Mouse (Mus musculus): ENCODE data around the gene Tenm4. TPM values are rescaled to one million over a fixed set of nuclear protein-coding genes. Genes with fewer than 3 reads are reported as not detected.

The Tenm4 gene
- polyA plus RNA-seq, 1 experiment from 2014 or later: 51.6 TPM

DNA sequence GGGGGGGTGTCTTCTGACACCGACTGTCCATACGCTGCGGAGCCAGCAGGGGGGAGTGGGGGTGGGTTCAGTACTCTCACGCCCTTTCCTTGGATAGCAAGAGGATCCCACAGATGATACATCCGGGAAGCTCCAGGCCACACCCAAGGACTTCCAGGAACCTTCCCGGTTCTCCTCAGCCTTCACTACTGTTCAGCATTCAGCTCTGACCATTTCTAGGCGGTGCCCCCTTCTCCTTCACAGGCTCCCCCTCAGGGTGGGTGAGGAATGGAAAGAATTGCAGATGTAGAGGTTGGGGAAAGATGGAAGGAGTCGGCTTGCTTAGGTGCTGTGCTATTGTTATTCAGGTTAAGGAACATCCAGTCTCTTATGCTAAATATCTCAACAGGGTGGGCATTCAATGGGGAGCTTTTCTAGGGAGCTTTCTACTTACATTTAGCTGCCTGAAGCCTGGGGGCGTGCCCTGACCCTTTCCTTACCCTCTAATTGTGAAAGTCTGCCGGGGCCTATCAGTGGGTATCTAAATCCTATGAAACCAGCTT lies 33.8 kb downstream of the Tenm4 start:
- 21% methylated on average over 10 of the region's 10 CpGs for WGBS
- no peak overlapping the region for H3K9ac ChIP-seq
- H3K27me3 ChIP-seq: no peaks in the 10 kb centered on the region
- ATAC-seq (ENCODE audit: insufficient number of reproducible peaks, low FRiP score, low TSS enrichment, low read depth): no peak
- no peak overlapping the region for H3K4me2 ChIP-seq (replicated peaks)
- no peaks in the 10 kb centered on the region for H3K9me3 ChIP-seq (replicated peaks)
- H3K4me1 ChIP-seq: peaks cover 8% of the 10 kb centered on the region
- H3K36me3 ChIP-seq: no peaks in the 10 kb centered on the region
- H3K4me3 ChIP-seq (replicated peaks): no peak overlapping the region
- no peak overlapping the region for H3K27ac ChIP-seq (replicated peaks)

DNA sequence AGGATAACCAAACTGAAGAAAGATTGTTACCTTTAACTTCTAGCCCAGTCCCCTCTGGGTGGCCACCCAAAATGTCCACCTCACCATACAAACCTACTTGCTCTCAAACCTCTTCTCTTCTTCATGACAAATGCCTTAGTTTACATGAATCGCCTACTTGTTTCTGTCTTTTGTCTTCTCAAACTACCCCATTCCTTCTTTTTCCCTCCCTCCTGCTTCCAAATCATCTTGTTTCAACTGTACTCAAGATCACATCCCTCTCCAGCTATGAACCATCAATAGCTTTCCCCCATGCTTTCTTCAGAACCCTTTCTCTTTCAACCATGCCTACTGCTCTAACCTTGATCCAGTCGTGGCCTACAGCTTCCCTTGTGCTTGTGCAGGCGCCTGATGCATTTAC lies 36.0 kb downstream of the Tenm4 start:
- H3K4me1 ChIP-seq: peaks cover 20% of the 10 kb centered on the region
- 83% methylated on average over 3 of the region's 3 CpGs for WGBS

DNA sequence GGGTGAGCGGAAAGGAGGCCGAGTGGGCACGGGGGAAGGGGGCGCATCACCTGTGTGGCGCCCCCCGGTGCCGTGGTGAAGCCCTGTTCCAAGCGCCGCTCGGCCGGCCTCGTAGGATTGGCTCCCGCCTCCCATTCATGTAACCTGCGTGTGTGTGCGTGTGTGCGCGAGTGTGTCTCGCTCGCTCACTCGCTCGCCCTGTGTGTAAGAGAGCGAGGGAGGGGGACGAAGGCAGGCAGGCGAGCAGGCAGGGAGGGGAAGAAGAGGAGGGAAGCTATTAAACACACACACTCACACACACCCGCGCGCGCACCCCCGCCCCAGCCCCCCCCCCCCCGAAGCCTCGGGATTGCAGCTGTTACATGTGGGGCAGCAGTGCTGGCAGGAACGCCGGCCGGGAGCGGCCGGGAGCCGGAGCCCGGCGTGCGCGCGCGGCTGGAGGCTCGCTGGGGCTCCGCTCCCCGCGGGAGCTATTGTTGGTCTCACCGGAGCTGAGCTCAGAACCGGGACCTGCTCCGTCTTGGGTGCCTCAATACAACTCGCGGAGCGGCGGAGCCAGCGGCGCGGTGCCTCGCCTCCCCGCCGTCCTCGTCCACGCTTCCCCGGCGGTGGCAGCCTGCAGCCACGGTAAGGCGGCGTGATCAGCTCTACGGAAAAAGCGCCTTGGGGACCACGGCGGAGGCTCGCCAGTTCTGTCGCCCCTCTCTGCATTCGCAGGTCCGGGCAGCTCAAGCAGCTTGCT lies 38.9 kb downstream of the Tenm4 start:
- Histone ChIP-seq H3K4me3 (replicated peaks) (peak overlapping the region; percentile 65), H3K9ac (peak overlapping the region; percentile 85), H3K4me1 (peaks cover 31% of the 10 kb centered on the region), H3K36me3 (no peaks in the 10 kb centered on the region), H3K9me3 (replicated peaks) (no peaks in the 10 kb centered on the region), H3K27ac (replicated peaks) (peak overlapping the region; percentile 90), H3K4me2 (replicated peaks) (peak overlapping the region; percentile 98), H3K27me3 (no peaks in the 10 kb centered on the region)
- ATAC-seq (ENCODE audit: insufficient number of reproducible peaks, low FRiP score, low TSS enrichment, low read depth): peak; percentile 52
- 0% methylated on average over 60 of the region's 75 CpGs for WGBS

More for the DNA sequence above, 36.0 kb downstream of the Tenm4 start:
- Histone ChIP-seq H3K27me3 (no peaks in the 10 kb centered on the region), H3K9me3 (replicated peaks) (no peaks in the 10 kb centered on the region), H3K36me3 (no peaks in the 10 kb centered on the region), H3K4me2 (replicated peaks) (no peak overlapping the region), H3K27ac (replicated peaks) (no peak overlapping the region), H3K9ac (no peak overlapping the region), H3K4me3 (replicated peaks) (no peak overlapping the region)
- ATAC-seq (ENCODE audit: insufficient number of reproducible peaks, low FRiP score, low TSS enrichment, low read depth): no peak

DNA sequence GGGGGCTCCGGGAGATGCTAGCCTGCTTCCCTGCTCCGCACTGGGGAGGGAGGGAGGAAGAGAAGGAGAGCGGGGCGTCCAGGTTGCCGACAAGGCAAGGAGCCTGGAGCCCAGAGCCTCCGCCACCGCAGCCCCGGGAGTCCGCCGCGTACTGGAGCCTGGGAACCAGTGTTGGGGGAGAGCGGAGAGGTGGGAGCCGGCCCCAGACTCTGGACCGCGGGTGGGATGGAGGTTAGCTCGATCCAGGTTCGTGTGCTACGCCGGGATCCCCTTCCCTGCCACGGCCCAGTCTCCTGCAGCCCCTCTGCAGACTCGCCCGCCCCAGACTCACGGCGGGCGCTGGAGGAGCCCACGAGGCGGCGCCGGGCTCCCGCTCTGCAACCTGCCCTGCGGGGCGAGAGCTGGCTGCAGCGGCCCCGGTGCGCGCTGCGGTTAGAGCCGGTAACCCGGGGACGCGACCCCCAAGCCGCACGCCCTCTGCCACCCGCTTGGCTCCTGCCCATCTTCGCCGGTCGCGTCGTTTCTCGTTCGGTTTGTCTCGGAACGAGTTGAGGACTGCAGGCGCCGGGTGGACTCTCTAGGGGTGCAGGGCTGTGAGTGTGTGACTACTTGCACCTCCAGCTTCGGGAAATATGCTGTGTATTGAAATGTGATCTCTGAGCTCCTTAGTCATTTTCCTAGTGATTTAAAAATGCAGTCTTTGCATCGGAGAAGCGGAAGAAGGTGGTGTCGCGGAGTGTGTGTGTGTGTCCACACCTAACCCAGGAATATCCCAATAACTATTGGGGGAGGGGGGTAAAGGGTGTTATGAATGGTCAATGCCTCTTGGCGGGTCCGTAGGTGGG lies 39.7 kb downstream of the Tenm4 start:
- H3K9me3 ChIP-seq (replicated peaks): no peaks in the 10 kb centered on the region
- peak overlapping the region; percentile 90 for H3K27ac ChIP-seq (replicated peaks)
- no peaks in the 10 kb centered on the region for H3K27me3 ChIP-seq
- peak; percentile 67 for ATAC-seq (ENCODE audit: insufficient number of reproducible peaks, low FRiP score, low TSS enrichment, low read depth)
- peaks cover 34% of the 10 kb centered on the region for H3K4me1 ChIP-seq
- H3K9ac ChIP-seq: peak overlapping the region; percentile 85
- H3K4me3 ChIP-seq (replicated peaks): peak overlapping the region; percentile 65
- no peaks in the 10 kb centered on the region for H3K36me3 ChIP-seq
- peak overlapping the region; percentile 98 for H3K4me2 ChIP-seq (replicated peaks)
- WGBS: under 1% methylated on average over 61 of the region's 62 CpGs

DNA sequence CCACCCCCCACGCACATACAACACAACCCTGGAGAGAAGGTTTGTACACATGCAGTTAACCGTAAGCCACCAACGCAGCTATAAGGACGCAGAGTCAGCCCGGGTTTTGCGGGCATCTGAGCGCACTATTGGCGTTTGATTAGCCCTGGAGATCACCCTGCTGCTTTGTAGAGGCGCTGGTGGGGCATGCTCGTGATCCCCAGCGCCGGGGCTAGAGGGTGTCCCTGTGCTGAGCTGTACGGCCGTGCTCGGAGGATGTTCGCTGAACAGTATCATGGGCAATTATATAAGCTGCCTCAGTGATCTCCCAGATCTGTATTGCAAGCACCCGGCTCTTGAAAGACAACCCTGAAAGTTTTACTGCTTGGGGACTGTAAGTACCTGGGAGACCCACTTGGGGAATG lies 40.6 kb downstream of the Tenm4 start:
- 0 out of 2 replicates have a peak overlapping the region, but pooled peaks have one; percentile 88 for H3K27ac ChIP-seq (replicated peaks)
- peak overlapping the region; percentile 28 for H3K9ac ChIP-seq
- H3K27me3 ChIP-seq: no peaks in the 10 kb centered on the region
- H3K4me2 ChIP-seq (replicated peaks): peak overlapping the region; percentile 98
- peak overlapping the region; percentile 65 for H3K4me3 ChIP-seq (replicated peaks)
- no peaks in the 10 kb centered on the region for H3K9me3 ChIP-seq (replicated peaks)
- no peaks in the 10 kb centered on the region for H3K36me3 ChIP-seq
- under 1% methylated on average over 17 of the region's 17 CpGs for WGBS
- ATAC-seq (ENCODE audit: insufficient number of reproducible peaks, low FRiP score, low TSS enrichment, low read depth): no peak
- peaks cover 41% of the 10 kb centered on the region for H3K4me1 ChIP-seq

DNA sequence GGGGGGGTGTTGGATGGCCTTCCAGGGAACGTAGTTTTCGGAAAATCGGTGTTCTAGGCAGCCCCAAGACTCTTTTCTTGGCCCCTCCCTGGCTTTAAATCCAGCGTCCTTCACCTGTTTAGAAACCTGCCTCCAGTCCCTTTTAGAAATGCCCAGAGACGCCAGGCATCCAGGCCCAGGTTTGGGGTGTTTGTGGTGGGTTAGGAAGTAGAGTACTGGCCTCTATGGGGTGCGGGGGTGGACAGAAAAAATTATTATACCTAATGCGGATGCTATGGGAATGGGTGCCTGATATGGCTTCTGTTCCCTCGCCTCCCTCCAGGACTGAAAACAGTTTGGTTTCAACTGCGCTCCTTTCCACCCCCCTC lies 41.2 kb downstream of the Tenm4 start:
- Histone ChIP-seq H3K36me3 (no peaks in the 10 kb centered on the region), H3K4me2 (replicated peaks) (peak overlapping the region; percentile 98), H3K27me3 (no peaks in the 10 kb centered on the region), H3K4me3 (replicated peaks) (peak overlapping the region; percentile 65), H3K9ac (peak overlapping the region; percentile 53), H3K27ac (replicated peaks) (peak overlapping the region; percentile 88; the same call in 1 of the 2 replicates), H3K4me1 (peaks cover 41% of the 10 kb centered on the region), H3K9me3 (replicated peaks) (no peaks in the 10 kb centered on the region)
- ATAC-seq (ENCODE audit: insufficient number of reproducible peaks, low FRiP score, low TSS enrichment, low read depth): no peak
- WGBS: 1% methylated on average over 9 of the region's 9 CpGs

DNA sequence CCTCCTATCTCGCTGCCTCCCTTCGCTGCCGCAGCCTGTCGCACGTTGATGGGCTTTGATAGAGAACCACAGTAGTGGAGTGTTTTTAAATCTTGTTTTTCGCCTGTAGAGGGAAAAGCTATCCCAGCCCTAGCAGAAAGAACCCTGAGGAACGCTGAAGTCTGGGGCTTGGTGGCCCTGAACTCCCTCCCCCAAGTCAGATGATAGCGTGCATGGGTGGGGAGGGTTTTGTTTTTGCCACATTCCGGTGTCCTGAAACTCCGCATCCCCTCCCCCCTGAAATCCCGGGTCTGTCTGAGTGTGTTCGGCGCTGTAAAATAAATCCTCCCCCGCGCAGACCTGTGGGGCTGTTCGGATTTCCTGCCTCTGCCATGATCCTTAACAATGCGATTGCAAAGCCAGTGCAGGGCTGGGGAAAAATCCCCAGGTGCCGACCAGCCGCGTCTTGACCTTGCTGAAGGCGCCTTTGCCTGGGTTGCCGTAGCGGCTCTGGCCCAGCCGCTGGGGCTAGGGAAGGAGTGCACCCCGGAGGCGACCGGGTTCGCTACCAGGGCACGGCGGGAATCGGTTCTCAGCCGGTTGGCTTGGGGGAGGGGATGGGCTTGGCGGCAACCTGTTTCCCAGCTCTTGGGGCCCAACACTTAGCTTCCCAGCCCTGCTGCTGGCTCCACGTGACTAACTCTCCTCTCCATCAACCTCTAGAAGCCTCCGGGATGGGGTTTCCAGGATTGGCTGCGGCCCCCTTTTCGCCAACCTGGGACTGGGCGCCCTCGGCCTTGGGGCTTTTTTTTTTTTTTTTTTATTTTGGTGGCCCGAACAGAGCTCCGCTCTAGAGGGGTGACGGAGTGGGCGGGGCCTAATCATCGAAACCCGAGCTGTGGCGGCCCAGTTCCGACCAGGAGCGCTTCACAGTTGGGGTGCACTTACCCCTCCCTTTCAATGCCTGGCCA lies 41.8 kb downstream of the Tenm4 start:
- Histone ChIP-seq H3K9ac (peak overlapping the region; percentile 53), H3K4me1 (peaks cover 41% of the 10 kb centered on the region), H3K4me2 (replicated peaks) (peak overlapping the region; percentile 98), H3K36me3 (no peaks in the 10 kb centered on the region), H3K4me3 (replicated peaks) (peak overlapping the region; percentile 65), H3K9me3 (replicated peaks) (no peaks in the 10 kb centered on the region), H3K27me3 (no peaks in the 10 kb centered on the region), H3K27ac (replicated peaks) (peak overlapping the region; percentile 88)
- WGBS: under 1% methylated on average over 48 of the region's 48 CpGs
- peak; percentile 6; the same call in 1 of the 2 replicates for ATAC-seq (ENCODE audit: insufficient number of reproducible peaks, low FRiP score, low TSS enrichment, low read depth)

DNA sequence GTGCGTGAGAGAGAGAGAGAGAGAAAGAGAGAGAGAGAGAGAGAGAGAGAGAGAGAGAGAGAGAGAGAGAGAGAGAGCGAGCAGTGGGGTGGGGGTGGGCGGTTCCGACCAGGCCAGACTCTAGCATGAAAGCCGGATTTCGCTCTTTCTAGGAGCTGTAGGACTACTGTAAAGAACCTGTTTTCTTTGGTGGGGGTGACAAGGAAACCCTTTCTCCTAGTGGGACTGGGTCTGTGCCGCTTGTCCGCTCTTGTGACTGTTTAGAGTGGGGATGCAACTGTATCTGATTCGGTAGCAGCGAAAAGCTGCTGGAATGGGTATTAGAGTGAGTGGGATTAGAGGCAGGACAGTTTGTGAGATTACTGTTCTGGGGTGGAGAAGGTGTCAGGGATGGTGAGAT lies 42.7 kb downstream of the Tenm4 start:
- Histone ChIP-seq H3K27me3 (no peaks in the 10 kb centered on the region), H3K9me3 (replicated peaks) (no peaks in the 10 kb centered on the region), H3K36me3 (no peaks in the 10 kb centered on the region), H3K27ac (replicated peaks) (no peak overlapping the region), H3K4me3 (replicated peaks) (peak overlapping the region; percentile 65), H3K4me1 (peaks cover 41% of the 10 kb centered on the region), H3K9ac (no peak overlapping the region), H3K4me2 (replicated peaks) (peak overlapping the region; percentile 98)
- 24% methylated on average over 8 of the region's 10 CpGs for WGBS
- no peak for ATAC-seq (ENCODE audit: insufficient number of reproducible peaks, low FRiP score, low TSS enrichment, low read depth)

DNA sequence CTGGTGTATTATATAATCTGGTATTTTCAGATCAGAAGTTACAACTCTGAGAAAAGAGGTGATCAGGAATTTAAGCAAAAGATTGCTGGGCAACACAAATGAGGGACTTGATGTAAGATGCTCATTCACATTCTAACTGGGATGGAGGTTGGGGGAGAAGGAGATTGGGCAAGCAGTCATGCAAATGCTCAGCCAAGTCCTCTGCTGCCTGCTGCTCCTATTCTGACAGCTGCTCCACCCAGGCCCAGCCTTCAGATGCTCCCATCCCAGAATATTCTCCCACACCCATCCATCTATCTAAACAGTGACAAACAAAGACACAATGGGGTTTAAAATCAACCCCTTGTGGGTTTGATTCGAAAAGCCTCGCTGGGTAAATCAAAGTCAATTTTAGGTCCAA lies 43.8 kb downstream of the Tenm4 start:
- 73% methylated on average over 2 of the region's 2 CpGs for WGBS
- ATAC-seq (ENCODE audit: insufficient number of reproducible peaks, low FRiP score, low TSS enrichment, low read depth): no peak

DNA sequence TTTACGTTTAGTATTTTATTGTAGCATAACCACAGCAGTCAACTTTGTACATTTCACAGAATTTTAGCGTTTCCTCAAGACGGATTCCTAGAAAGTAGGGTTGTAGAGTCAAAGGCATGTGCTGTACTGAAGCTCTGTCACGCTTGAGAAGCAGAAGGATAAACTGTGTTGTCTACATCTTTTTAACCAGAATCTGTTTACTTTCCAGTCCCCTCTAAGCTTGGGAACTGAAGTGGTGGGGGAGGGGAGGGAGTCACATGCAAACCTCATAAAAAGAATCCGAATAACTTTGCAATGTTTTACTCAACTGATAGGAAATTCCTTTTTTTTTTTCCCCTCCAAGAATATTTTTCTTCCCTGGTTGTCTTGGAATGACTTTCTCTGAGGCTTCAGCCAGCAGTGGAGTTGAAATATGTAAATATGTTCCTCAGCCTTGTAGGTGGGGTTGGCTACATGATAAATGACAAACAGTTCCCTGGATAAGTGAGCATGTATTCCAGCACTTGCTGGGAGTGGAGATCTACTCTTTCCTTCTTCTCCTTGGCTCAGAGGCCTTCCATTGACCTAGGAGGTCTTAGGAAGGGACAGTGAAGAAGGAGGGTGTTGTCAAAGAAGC lies 45.0 kb downstream of the Tenm4 start:
- WGBS: 37% methylated on average over 5 of the region's 5 CpGs
- Histone ChIP-seq H3K4me2 (replicated peaks) (no peak overlapping the region), H3K36me3 (no peaks in the 10 kb centered on the region), H3K27me3 (no peaks in the 10 kb centered on the region), H3K27ac (replicated peaks) (no peak overlapping the region), H3K4me1 (peaks cover 32% of the 10 kb centered on the region), H3K4me3 (replicated peaks) (no peak overlapping the region), H3K9ac (no peak overlapping the region), H3K9me3 (replicated peaks) (no peaks in the 10 kb centered on the region)
- no peak for ATAC-seq (ENCODE audit: insufficient number of reproducible peaks, low FRiP score, low TSS enrichment, low read depth)

More for the DNA sequence above, 43.8 kb downstream of the Tenm4 start:
- H3K4me1 ChIP-seq: peaks cover 33% of the 10 kb centered on the region
- H3K27me3 ChIP-seq: no peaks in the 10 kb centered on the region
- H3K9ac ChIP-seq: no peak overlapping the region
- H3K36me3 ChIP-seq: no peaks in the 10 kb centered on the region
- H3K4me2 ChIP-seq (replicated peaks): no peak overlapping the region
- no peak overlapping the region for H3K4me3 ChIP-seq (replicated peaks)
- H3K27ac ChIP-seq (replicated peaks): no peak overlapping the region
- H3K9me3 ChIP-seq (replicated peaks): no peaks in the 10 kb centered on the region

All from embryonic facial prominence, embryonic 15.5 days (tissue).